Mouse (Mus musculus) liver, adult 2 months (tissue): ENCODE data around the gene Olfr1408. TPM values are rescaled to one million over a fixed set of nuclear protein-coding genes. Genes with fewer than 3 reads are reported as not detected.

Experiments used
- DNase-seq: peaks from one replicate; pipeline ENCODE4 v3.0.0-alpha.2; 2011; ENCODE audit warnings: low read depth, low spot score; ENCODE audit errors: extremely low read depth
- H3K27ac ChIP-seq: fragments of 200-500 bp; replicated peaks from 2 replicates; pipeline ENCODE4 v1.5.1; 2012; ENCODE audit warnings: low read depth, mild to moderate bottlenecking, control low read depth, inconsistent platforms, low read length; ENCODE audit not compliant: insufficient read depth
- H3K27me3 ChIP-seq: fragments of 200-500 bp; 2 replicates; pipeline ENCODE4 v1.6.1; 2012; ENCODE audit warnings: mild to moderate bottlenecking, moderate library complexity, low read length, inconsistent platforms; ENCODE audit not compliant: control insufficient read depth, insufficient read depth
- H3K36me3 ChIP-seq: fragments of 200-500 bp; 2 replicates; pipeline ENCODE4 v1.6.1; 2012; ENCODE audit warnings: low read length, inconsistent platforms; ENCODE audit not compliant: control insufficient read depth, insufficient read depth
- H3K4me1 ChIP-seq: fragments of 200-500 bp; 2 replicates; pipeline ENCODE4 v1.6.1; 2011; ENCODE audit warnings: low read length; ENCODE audit not compliant: control insufficient read depth, insufficient read depth
- H3K4me3 ChIP-seq: fragments of 200-500 bp; 2 replicates; pipeline ENCODE4 v1.5.1; 2011; ENCODE audit warnings: low read depth, mild to moderate bottlenecking, control low read depth, low read length, moderate library complexity; ENCODE audit not compliant: insufficient read depth
- H3K79me2 ChIP-seq: fragments of 200-500 bp; 2 replicates; pipeline ENCODE4 v1.6.1; 2012; ENCODE audit warnings: inconsistent platforms, mild to moderate bottlenecking, low read length, moderate library complexity; ENCODE audit not compliant: control insufficient read depth, insufficient read depth
- H3K9ac ChIP-seq: fragments of 200-500 bp; 2 replicates; pipeline ENCODE4 v1.6.1; 2012; ENCODE audit warnings: low read depth, mild to moderate bottlenecking, control low read depth, inconsistent platforms, low read length
- CTCF ChIP-seq: fragments of 200-500 bp; IDR thresholded peaks from 2 replicates; pipeline ENCODE4 v1.5.1; 2011; ENCODE audit warnings: low read depth, low read length, control low read depth
- POLR2A ChIP-seq: fragments of 200-500 bp; IDR thresholded peaks from 2 replicates; pipeline ENCODE4 v1.6.1; 2011; ENCODE audit warnings: low read length, control low read depth; ENCODE audit not compliant: insufficient read depth; ENCODE audit errors: extremely low read depth
- WGBS: fragments of 180-500 bp; shearing (Covaris S2); methylation state at CpG from one replicate; pipeline ENCODE4 v1.1.7; 2018; 5-methylcytosine and 5-hydroxymethylcytosine counted together
- polyA plus RNA-seq: library from polyadenylated mRNA; depleted of rRNA; stranded (reverse); fragments of >200 nt; gene quantifications from 2 replicates; pipeline ENCODE4 v1.2.3, GENCODE M21; 2012; rRNA removed
- total RNA-seq: library from RNA; depleted of rRNA; stranded (reverse); fragments of >200 nt; gene quantifications from 2 replicates; pipeline ENCODE4 v1.2.3, GENCODE M21; 2014; rRNA removed

Gene Olfr1408
- not detected in 2 replicates for total RNA-seq
- not detected in 2 replicates for polyA plus RNA-seq

DNA sequence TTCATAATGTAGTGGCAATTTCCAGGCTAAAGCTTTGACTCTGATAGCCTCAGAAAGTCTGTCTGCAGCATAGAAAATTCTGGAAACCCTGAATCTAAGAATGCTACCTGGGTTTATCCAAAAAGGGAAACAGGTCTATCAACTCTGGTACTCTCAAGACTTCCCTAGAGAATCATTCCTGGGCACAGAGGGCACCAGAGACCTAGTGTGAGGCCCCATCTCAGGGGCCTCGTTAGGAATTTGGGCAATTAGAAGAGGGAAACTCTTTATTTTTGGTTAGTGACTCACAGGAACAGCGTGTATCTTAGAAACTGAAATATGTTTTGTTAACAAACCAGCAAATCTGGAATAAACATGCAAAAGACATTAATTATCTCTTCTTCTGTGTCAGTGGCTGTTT is at the start of gene Olfr1408:
Gene Olfr1408 (minus strand): TSS at position 101 of the 400 bp plus-strand sequence.
- Histone ChIP-seq H3K4me1 (no peaks in the 10 kb centered on the region), H3K79me2 (no peaks in the 10 kb centered on the region), H3K27me3 (no peaks in the 10 kb centered on the region), H3K36me3 (no peaks in the 10 kb centered on the region), H3K27ac (no peak within 1 kb of the TSS), H3K9ac (no peak within 1 kb of the TSS), H3K4me3 (no peak within 1 kb of the TSS)
- TF ChIP-seq CTCF (no peak), POLR2A (no peak)
- no peak for DNase-seq
- 83% methylated on average over 2 of the region's 2 CpGs for WGBS

GRCm38 (mm10) chr1:173174154-173174842 is 37.1 kb upstream of the Olfr1408 start:
- no peaks in the 10 kb centered on the region for H3K27me3 ChIP-seq
- no peak overlapping the region for H3K4me3 ChIP-seq
- TF ChIP-seq CTCF (no peak), POLR2A (no peak)
- DNase-seq, result no peak
- no peaks in the 10 kb centered on the region for H3K4me1 ChIP-seq
- H3K27ac ChIP-seq, result no peak overlapping the region
- no peaks in the 10 kb centered on the region for H3K36me3 ChIP-seq
- no peaks in the 10 kb centered on the region for H3K79me2 ChIP-seq
- no peak overlapping the region for H3K9ac ChIP-seq

Other genes with a start within 250 kb of the Olfr1408 start
- 187 and 336 TPM in 2 replicates for gene Apcs, start 242.3 kb downstream of the Olfr1408 start, total RNA-seq
- gene Apcs, start 242.3 kb downstream of the Olfr1408 start, polyA plus RNA-seq, result 54.4 and 116 TPM in 2 replicates
- 0.07 and 0.09 TPM in 2 replicates for gene Olfr16, start 187.0 kb downstream of the Olfr1408 start, total RNA-seq
- 0.22 TPM in 1 of 2 replicates, not detected in the other for gene Olfr16, start 187.0 kb downstream of the Olfr1408 start, polyA plus RNA-seq
- not detected in 2 replicates for gene Olfr1406, start 53.3 kb upstream of the Olfr1408 start, total RNA-seq
- gene Olfr1406, start 53.3 kb upstream of the Olfr1408 start, polyA plus RNA-seq, result not detected in 2 replicates
- gene Olfr218, start 60.4 kb upstream of the Olfr1408 start, total RNA-seq, result not detected in 2 replicates
- gene Olfr218, start 60.4 kb upstream of the Olfr1408 start, polyA plus RNA-seq, result not detected in 2 replicates
- gene Olfr1404, start 75.0 kb upstream of the Olfr1408 start, total RNA-seq, result not detected in 2 replicates
- gene Olfr1404, start 75.0 kb upstream of the Olfr1408 start, polyA plus RNA-seq, result not detected in 2 replicates
- gene Fcer1a, start 89.8 kb upstream of the Olfr1408 start, total RNA-seq, result not detected in 2 replicates
- gene Fcer1a, start 89.8 kb upstream of the Olfr1408 start, polyA plus RNA-seq, result not detected in 2 replicates
- not detected in 2 replicates for gene Olfr418, start 128.6 kb upstream of the Olfr1408 start, total RNA-seq
- not detected in 2 replicates for gene Olfr418, start 128.6 kb upstream of the Olfr1408 start, polyA plus RNA-seq
- gene Mptx2, start 140.4 kb upstream of the Olfr1408 start, total RNA-seq, result not detected in 2 replicates
- gene Mptx2, start 140.4 kb upstream of the Olfr1408 start, polyA plus RNA-seq, result not detected in 2 replicates
- 0.87 and 0.92 TPM in 2 replicates for gene Ackr1, start 196.4 kb upstream of the Olfr1408 start, total RNA-seq
- 4.1 and 5.2 TPM in 2 replicates for gene Ackr1, start 196.4 kb upstream of the Olfr1408 start, polyA plus RNA-seq
- 3.0 and 3.4 TPM in 2 replicates for gene Aim2, start 213.5 kb upstream of the Olfr1408 start, total RNA-seq
- gene Aim2, start 213.5 kb upstream of the Olfr1408 start, polyA plus RNA-seq, result 0.12 and 0.44 TPM in 2 replicates
- 3.0 and 6.2 TPM in 2 replicates for gene Cadm3, start 230.3 kb upstream of the Olfr1408 start, total RNA-seq
- gene Cadm3, start 230.3 kb upstream of the Olfr1408 start, polyA plus RNA-seq, result 9.2 and 10.4 TPM in 2 replicates